Mouse (Mus musculus) cerebellum, adult 8-10 months (tissue): Measurements from ENCODE around the gene Ndufa6.
A peak's percentile ranks its signal among the peaks of the same experiment; 100 is the strongest.

Experiments
- DNase-seq: peaks from one replicate; pipeline ENCODE4 v3.0.0; 2022

The Ndufa6 gene

DNA sequence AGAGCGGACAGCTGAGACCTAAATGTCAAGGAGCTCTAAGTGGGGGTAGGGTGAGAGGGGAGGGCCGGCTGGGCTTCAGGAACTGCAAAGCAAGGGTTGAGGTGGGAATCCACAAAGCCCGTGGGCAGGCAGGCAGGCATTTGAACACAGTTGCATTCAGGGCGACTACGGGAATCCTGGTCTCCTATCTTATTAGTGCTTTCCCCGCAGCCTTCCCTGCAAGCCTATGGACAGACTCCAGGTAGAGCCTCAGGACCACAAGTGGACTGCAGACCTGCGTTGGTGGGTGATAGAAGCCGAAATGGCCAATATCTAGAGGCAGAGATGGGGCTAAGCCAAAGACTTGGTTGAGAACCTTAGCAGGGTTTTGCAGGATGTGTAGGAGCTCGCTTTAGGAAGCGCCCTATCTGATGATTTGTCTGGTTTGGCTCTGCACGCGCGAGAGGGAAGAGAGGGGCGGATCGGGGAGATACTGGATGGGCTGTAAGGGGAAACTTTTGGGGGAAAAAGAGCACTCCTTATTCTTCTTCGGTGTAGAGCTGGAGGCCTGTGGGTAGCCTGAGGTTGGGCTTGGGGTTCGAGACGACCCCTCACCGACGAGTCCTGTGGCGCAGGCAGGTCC lies 13.6 kb downstream of the Ndufa6 start:
- DNase-seq = no peak

DNA sequence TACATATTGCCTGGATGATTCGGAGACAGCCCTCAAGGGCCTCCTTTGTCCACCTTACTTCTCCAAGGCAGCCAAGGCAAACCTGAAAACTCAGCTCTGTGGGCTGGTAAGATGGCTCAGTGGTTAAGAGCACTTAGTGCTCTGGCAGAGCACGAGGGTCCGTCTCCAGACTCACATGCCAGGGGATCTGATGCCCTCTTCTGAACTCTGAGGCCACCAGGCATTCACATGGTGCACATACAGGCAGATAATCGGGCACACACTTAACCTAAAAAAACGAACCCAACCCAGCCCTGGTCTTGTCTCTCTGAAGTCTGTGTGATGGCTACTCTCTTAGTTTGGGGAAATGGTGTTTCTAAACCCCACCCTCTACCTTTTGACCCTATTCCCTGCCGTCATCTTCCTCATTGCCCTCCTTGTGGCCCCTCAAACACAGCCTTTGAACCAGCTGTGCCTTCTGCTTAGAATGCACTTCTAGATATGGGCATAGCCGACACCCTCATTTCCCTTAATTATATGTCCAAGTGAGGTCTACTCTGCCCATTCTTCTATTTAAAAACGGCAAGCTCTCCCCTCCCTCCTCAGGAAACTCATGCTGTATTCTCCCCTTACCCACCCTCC lies 14.4 kb downstream of the Ndufa6 start:
- DNase-seq = no peak

DNA sequence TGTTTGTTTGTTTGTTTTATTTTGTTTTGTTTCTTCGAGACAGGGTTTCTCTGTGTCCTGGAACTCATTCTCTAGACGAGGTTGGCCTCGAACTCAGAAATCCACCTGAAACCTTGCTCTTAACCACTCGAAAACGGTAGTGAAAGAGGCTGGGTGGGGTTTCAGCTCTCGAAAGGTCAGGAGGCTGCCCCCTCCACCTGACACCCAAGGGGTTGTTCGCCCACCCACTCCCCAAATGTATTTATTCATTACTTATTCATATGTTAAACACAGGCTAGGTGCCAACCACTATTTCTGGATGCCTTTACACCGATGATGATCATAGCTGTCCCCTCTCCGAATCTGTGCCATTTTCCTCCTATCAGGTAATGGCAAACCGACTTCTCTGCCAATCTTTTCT lies 15.0 kb downstream of the Ndufa6 start:
- no peak for DNase-seq

DNA sequence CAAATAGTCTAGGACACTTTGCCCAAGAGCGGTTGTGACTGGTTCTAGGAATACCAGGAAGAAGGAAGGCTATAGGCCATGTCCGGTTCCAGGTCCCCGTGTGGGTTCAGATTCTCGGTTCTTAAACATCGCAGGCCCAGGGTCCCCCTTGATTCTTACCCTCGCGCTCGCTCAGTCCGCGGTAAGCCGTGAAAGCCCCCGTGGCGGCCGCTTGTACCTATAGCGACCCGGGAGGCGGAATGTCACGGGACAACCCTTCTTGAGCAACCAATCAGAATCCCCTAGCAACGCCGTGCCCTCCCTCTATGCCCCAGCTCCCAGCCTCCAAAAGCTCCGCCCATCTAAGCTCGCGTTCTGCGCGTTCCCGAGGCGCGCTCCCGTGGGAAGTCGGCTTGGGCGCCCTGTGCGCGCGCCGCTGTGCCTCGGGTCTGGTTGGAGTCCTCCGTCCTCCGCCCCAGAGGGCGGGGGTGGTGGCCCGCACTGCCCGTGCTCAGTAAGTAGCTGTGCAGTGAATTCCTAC lies 15.5 kb downstream of the Ndufa6 start, which contains the start of the genes Naga, Pheta2 and Smdt1:
Gene Naga (minus strand): TSS at position 333 of the 520 bp plus-strand sequence.
Gene Pheta2 (plus strand): TSS at position 350 of the 520 bp plus-strand sequence.
Gene Smdt1 (plus strand): TSS at position 367 of the 520 bp plus-strand sequence.
- DNase-seq = peak; percentile 96

DNA sequence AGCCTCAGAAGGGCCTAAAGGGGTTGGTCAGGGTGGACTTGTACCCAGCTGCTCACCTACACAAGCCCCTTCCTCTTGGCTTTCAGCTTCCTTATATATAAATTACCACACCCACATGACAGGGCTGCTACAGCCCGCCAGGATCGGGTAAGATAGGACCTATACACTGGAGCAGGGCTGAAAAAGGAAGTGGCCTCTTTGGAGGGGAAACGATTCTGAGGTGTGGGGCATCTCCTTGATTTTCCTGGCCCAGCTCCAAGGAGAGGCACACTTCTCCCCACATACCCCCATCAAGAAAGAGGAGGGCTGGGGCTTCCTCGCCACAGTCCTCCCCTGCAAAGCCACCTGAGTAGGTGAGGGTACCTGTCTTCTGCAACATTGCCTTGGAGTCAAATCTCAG lies 16.2 kb downstream of the Ndufa6 start:
- DNase-seq = no peak

DNA sequence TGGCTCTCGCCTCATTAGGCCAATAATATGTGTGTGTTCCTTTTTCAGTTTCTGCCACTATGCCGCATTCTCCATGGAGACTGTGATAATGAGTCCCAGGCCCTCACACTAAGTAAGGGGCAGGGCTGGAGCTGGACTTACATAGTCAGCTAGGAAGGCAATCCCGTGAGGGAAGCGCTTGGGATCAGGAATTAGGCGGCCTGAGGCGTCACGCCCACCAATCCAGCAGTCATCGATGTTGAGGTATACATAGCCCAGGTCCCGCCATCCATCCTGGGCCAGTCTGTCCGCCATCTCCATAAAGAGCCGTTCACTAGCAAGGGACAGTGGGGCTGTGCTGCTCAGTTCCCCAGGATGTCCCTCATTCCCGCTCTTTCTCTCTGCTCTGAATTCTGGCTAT lies 17.5 kb downstream of the Ndufa6 start:
- no peak for DNase-seq

DNA sequence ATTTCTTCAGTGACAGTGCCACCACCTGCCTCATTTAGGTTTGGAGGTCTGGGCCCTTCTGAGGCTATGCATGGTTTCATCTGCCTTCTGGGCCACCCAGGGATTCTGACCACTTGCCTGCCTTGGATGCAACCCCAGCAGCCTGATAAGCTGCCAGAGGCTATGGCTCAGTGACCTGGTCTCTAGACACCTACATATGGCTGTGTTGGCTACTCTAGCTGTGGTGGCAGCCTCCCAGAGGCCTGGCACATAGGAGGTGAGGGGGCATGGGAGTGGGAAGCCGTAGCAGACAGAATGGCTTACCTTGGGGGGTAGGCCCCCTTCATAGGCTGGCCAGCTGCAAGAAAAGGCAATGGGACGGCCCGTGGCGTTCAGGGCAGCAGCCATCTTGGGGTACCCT lies 18.9 kb downstream of the Ndufa6 start:
- DNase-seq = peak; percentile 47

DNA sequence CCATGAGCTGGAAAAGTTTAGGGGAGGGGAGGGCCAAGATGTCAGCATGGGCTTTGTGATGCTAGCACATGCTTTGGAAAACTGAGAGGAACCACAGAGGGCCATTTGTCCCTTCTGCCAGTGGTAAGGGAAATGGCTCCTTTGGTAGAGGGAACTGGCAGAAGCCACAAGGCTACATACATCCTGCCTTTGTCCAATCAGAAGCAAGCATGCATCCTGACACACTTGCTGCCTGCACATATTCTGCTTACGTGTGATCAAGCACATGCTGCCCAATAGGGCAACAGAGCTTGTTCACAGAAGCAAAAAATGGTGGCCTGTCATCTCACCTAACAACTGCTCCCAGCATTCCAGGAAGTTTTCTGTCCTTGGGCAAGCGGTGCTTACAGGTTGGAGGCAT lies 28.7 kb downstream of the Ndufa6 start:
- no peak for DNase-seq

DNA sequence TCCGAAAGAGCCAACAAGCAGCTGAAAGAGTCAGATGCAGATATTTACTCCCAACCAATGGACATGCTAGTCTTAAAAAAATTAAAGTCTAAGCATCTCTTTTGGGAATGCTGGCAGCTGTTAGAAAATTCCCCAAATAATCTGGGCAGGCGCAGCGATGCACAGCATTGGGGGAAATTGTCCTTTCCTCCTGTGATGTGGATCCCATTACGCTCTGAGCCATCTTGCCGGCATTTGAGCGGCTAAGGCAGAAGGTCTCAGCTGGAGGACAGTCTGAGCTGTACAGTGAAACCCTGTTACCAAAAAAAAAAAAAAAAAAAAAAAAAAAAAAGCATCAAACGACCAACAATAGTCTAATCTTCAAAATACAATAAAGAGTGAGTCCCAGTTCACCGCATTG lies 31.9 kb downstream of the Ndufa6 start:
- no peak for DNase-seq

DNA sequence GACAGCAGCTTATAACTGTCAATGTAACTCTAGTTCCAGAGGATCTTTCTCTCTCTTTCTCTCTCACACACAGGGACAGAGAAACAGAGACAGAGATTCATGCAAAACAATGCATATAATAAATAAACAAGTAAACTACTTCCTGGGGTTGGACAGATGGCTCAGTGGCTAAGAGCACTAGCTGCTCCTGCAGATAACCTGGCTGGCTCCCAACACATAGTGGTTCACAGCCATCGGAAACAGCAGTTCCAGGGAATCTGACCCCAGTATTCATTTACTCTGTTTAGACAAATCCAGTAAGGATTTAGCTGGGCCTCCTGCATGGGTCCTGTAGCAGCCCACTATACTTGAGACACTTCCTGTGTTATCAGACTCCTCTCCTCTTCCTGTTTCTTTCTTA lies 34.5 kb downstream of the Ndufa6 start:
- DNase-seq = no peak

DNA sequence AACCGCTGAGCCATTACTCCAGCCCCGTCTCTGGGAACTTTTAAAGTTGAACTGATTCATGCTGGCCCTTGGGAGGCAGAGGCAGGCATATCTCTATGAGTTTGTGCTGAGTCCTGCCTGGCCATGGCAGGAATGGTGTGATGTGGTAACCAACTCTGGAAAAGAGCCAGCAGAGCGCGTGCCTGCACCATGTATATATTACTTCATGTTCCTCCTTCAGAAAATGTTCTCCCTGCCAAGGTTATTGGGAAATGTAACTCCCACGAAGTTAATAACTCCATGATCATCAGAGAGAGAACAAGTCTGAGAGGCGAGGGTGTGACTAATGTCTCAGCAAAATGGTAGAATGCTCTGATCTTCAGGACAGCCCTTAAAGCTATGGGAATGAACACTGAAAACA lies 36.3 kb downstream of the Ndufa6 start:
- no peak for DNase-seq

DNA sequence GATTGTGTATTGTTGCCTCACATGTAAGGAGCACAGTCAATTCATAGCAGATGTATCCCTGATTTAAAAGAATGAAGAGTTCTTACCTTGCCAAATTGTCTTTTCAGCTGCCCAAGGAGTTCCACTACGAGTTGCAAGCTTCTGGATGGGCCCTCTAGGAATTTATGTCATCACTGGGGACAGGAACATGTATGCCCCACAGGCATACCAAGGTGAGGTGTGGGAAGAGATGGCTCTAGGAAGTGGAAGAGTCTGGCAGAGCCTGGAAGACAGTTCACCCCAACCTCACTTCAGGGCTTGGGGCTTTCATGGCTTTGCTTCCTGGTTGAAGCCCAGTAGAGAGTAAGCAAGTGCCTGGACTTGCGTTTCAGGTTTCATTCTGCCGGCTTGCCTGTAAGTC lies 45.7 kb downstream of the Ndufa6 start:
- no peak for DNase-seq

DNA sequence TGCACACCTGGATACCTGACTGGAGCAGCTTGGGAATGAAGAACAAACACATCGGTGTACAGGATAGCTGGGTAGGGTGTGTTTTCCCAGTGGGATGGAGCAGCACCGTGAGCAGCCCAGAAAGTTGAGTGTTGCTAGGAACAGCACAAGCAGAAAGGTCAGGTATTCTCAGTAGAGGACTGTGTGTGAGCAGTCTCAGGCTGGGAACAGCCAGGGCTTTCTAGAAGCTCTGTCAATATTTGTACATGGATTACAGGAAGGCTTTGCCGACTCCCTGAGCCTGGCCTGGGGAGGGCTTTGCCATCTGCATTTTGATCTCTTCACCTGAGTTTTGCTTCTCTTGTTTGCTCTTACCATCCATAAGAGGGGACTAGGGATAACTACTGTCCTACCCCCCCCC lies 47.0 kb downstream of the Ndufa6 start:
- no peak for DNase-seq
